Mouse (Mus musculus) cerebral cortex, adult 2 months (tissue): ENCODE data around the gene Rasgef1b.

Experiments used
- WGBS: fragments of 180-500 bp; shearing (Covaris S2); methylation state at CpG from one replicate; pipeline ENCODE4 v1.1.7; 2018; 5-methylcytosine and 5-hydroxymethylcytosine counted together

The Rasgef1b gene

GRCm38 (mm10) chr5:99402297-99402696 is 326.6 kb downstream of the Rasgef1b start:
- 70% methylated on average over 7 of the region's 7 CpGs for WGBS

- 69% methylated on average over 7 of the region's 7 CpGs for WGBS
These were observed 328.8 kb downstream of the Rasgef1b start for GRCm38 (mm10) chr5:99399855-99400626.

GRCm38 (mm10) chr5:99398472-99399070 is 330.3 kb downstream of the Rasgef1b start:
- WGBS, result 87% methylated on average over 5 of the region's 5 CpGs

- WGBS, result 86% methylated on average over 5 of the region's 5 CpGs
These were observed 334.3 kb downstream of the Rasgef1b start for GRCm38 (mm10) chr5:99394578-99394977.

GRCm38 (mm10) chr5:99391525-99391924 is 337.3 kb downstream of the Rasgef1b start:
- WGBS, result 73% methylated on average over 3 of the region's 3 CpGs

GRCm38 (mm10) chr5:99390776-99391175 is 338.1 kb downstream of the Rasgef1b start:
- WGBS, result 65% methylated on average over 7 of the region's 7 CpGs

- 95% methylated on average over 3 of the region's 3 CpGs for WGBS
These were observed 338.6 kb downstream of the Rasgef1b start for GRCm38 (mm10) chr5:99390314-99390713.

GRCm38 (mm10) chr5:99388585-99389250 is 340.1 kb downstream of the Rasgef1b start:
- 74% methylated on average over 10 of the region's 10 CpGs for WGBS

GRCm38 (mm10) chr5:99388131-99388530 is 340.7 kb downstream of the Rasgef1b start:
- WGBS, result 59% methylated on average over 5 of the region's 5 CpGs

- WGBS, result 58% methylated on average over 17 of the region's 17 CpGs
These were observed 341.5 kb downstream of the Rasgef1b start for GRCm38 (mm10) chr5:99387185-99387981.

GRCm38 (mm10) chr5:99386246-99386845 is 342.5 kb downstream of the Rasgef1b start:
- WGBS, result 56% methylated on average over 14 of the region's 14 CpGs

GRCm38 (mm10) chr5:99385737-99386136 is 343.1 kb downstream of the Rasgef1b start:
- 88% methylated on average over 8 of the region's 8 CpGs for WGBS

GRCm38 (mm10) chr5:99385090-99385489 is 343.8 kb downstream of the Rasgef1b start:
- 76% methylated on average over 1 of the region's 1 CpGs for WGBS

GRCm38 (mm10) chr5:99383783-99384281 is 345.0 kb downstream of the Rasgef1b start:
- WGBS, result 49% methylated on average over 13 of the region's 13 CpGs

GRCm38 (mm10) chr5:99382786-99383185 is 346.1 kb downstream of the Rasgef1b start:
- WGBS, result 74% methylated on average over 5 of the region's 5 CpGs

GRCm38 (mm10) chr5:99381639-99382038 is 347.2 kb downstream of the Rasgef1b start:
- 82% methylated on average over 2 of the region's 2 CpGs for WGBS

GRCm38 (mm10) chr5:99380882-99381281 is 348.0 kb downstream of the Rasgef1b start:
- 88% methylated on average over 9 of the region's 9 CpGs for WGBS

- 62% methylated on average over 12 of the region's 12 CpGs for WGBS
These were observed 348.7 kb downstream of the Rasgef1b start for GRCm38 (mm10) chr5:99380166-99380565.

- WGBS, result 77% methylated on average over 11 of the region's 11 CpGs
These were observed 350.2 kb downstream of the Rasgef1b start for GRCm38 (mm10) chr5:99378437-99379226.

GRCm38 (mm10) chr5:99375725-99376124 is 353.1 kb downstream of the Rasgef1b start:
- WGBS, result 79% methylated on average over 7 of the region's 7 CpGs
